Mouse (Mus musculus) lung, adult 2 months (tissue): ENCODE results near the gene Mfsd11.

Experiments used
- CTCF ChIP-seq: fragments of 200-500 bp; IDR thresholded peaks from 2 replicates; pipeline ENCODE4 v1.5.1; 2011; ENCODE audit warnings: mild to moderate bottlenecking, low read length, control low read depth; ENCODE audit not compliant: insufficient read depth
- POLR2A ChIP-seq: fragments of 200-500 bp; IDR thresholded peaks from 2 replicates; pipeline ENCODE4 v1.6.1; 2011; ENCODE audit warnings: low read depth, mild to moderate bottlenecking, control low read depth, low read length, borderline replicate concordance; ENCODE audit errors: extremely low read depth

GRCm38 (mm10) chr11:116854279-116854678, 2.0 kb downstream of the Mfsd11 start:
- TF ChIP-seq CTCF (no peak), POLR2A (no peak)
